Mouse (Mus musculus) layer of hippocampus, adult 18-20 months (tissue): ENCODE measurements at regions not wholly inside any gene's neighbourhood (a gene's known extent, or its start where the extent isn't known, plus 50 kb on each side); places are given as distances from the start of the nearest gene placed in this dataset.

Experiments
- DNase-seq, 2 experiments: peaks; one replicate each; pipeline ENCODE4 v3.0.0; 2022; ENCODE audit warnings: low spot score in 2 of 2

DNA sequence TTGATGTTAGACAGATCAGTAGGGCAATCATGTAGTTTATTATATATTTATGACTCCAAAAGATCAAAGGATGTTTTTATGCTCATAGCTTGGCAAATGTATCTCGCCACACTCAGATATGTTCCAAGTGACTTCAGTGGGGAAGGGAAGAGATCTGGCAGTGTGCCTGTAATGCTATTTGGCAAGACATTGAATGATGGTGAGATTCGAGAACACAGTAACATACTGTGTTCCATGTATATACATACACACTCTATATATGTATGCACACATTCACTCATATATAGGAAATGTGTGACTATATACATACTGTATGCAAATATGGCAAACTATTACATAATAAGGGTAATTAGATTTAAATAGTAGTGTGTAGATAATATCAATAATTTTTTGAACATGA lies 577.3 kb upstream of the Arrdc4 start:
- DNase-seq, result no peak

DNA sequence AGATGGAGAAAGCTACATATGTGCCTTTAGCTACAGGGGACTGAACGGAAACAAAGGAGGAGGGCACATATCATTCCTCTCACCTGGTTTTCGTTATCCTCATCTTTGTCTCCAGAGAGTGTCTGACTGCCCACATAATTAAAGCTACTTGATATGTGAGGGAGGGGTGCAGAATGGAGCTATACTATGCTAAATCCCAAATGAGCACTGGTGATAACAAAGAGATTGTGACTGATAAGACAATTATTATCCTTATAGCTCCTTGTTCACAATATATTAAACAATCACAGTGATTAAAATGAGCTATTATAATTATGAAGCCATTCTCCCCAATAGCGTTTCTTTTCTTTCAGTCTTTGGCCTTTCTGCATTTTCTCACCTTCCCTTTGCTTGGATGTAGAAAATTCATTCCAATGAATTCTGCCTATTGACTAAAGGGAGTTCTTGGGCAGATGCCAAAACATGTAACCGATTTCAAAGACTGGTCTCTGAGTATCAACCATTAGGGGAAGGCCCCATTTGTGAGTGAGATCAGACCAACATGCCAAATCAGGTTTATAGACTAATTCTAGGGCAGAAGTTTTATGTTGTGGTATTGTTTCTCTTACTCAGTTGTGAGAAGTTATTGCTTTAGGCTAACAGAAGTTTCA lies 528.1 kb upstream of the Arrdc4 start:
- DNase-seq, result peak in 1 of 2 experiments; percentile 7

DNA sequence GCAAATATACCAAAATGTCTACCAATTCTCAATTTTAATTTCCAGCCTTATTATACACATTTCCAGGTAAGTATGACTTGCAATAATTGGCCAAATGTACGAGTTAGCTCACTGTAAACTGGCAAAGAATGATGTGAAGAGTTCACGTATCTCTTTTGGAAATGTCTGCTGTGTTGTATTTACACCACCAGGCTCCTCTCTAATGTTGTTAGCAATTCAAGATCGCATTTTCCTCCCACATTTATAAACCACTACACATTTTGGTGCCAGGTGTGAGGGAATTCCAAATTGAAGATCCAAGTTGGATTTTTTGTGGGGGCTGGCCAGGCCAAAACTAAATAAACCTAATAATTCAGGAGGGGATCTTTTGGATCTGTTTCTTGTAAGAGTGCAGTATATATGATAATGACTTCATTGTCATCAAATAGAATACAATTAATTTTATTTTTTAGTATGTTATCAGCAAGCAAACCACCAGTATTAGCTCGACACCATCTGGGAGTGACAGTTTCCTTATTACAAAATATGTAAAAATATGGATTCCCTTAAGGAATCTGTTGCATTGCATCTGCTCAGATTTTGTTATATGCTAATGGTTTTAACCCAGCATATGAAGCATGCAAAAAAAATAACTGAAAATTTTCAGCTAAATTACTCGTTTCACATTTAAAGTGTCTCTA lies 527.5 kb upstream of the Arrdc4 start:
- DNase-seq, result peak in 1 of 2 experiments; percentile 37

DNA sequence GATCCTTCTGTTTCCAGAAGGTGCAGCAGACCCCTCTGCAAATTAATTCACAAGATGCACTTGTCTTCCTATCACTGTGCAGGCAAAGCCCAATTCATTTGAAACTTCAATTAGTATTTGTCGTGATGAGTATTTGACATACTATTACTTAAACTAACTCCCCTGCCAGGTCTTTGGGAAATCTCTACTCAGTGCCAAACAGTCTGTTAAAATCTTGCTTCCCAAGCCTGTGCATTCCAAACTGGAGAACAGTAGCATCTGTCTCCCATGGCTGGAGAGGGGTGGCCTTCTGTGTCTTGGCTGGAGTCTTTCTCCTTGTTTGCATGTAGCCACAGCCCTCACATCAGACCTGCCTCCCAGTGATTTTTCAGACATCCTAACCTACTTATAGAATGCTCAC lies 524.6 kb upstream of the Arrdc4 start:
- peak in 1 of 2 experiments; percentile 11 for DNase-seq

DNA sequence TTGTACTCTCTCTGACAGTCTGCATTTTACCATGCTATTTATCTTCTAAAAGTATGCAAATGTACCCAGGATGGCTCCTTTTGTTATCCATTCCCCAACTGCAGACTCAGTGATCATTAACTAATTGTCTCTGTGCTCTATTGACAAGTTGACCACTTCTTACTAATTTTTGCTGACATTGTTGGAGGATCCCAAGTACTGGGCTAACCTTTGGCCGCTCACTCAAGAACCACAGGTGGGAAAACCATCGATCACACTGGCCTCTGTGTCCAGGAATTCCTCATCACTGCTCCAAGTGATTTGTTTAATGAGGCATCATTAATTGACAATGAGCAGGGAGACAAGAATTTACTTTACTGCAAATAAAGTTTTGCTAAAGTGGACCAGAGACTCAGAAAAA lies 495.5 kb upstream of the Arrdc4 start:
- DNase-seq, result no peak

DNA sequence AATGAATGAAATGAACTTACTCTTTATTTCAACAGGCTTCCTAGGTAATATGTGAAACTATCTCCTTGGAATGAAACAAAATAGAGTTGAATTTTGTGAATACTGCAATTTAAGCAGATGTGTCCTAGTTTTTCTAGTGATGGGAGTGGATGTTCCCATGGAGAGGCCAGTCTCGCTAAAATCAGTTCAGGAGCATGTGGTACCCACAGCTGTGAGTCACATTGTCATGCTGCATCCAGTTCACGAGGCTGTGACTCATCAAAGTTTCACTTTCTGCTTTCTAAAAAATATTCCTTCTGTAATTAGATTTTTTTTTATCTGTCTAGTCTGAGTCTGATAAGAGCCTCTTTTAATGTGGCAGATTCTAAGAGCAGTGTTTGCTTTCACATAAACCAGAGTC lies 484.3 kb upstream of the Arrdc4 start:
- DNase-seq, result peak; percentile 57 to 80

DNA sequence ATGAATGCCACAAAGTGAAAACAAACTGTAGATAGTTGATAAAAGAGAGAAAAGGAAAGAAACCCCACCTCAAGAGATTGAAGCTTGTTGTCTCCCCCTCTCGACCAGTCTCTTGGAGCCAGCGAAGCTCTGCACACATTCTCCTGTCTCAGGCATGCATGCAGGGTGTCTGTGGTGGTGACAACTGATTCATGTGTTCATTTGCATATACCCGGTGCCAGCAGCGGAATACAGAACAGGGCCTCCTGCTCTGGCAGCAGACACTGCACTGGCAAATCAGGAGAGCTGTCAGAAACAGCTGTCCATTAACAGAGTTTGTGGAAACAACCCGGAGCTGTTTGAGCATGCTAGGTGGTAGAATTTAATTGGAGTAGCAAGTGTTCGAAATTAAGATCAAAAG lies 468.8 kb upstream of the Arrdc4 start:
- peak; percentile 36 to 68 for DNase-seq
